Mouse (Mus musculus) midbrain, embryonic 16.5 days (tissue): Measurements from ENCODE around the gene Ugt1a5. TPM values are rescaled to one million over a fixed set of nuclear protein-coding genes. Genes with fewer than 3 reads are reported as not detected.

Source experiments
- ATAC-seq: fragments of 200-750 bp; cut with Nextera tagmentation; 2 replicates; pipeline ENCODE4 v1.8.0; 2017; ENCODE audit warnings: moderate TSS enrichment
- H3K27ac ChIP-seq: fragments of 300-500 bp; sonication (generic); 2 replicates; pipeline ENCODE4 v1.5.1; 2014; ENCODE audit warnings: mild to moderate bottlenecking, low read length, mixed read lengths
- H3K27me3 ChIP-seq: fragments of 300-500 bp; sonication (generic); 2 replicates; pipeline ENCODE4 v1.6.1; 2014; ENCODE audit warnings: low read depth, low read length, mixed read lengths; ENCODE audit not compliant: control insufficient read depth, insufficient read depth
- H3K36me3 ChIP-seq: fragments of 300-500 bp; sonication (generic); 2 replicates; pipeline ENCODE4 v1.6.1; 2014; ENCODE audit warnings: mild to moderate bottlenecking, low read length, moderate library complexity, mixed read lengths; ENCODE audit not compliant: control insufficient read depth, insufficient read depth
- H3K4me1 ChIP-seq: fragments of 300-500 bp; sonication (generic); 2 replicates; pipeline ENCODE4 v1.6.1; 2014; ENCODE audit warnings: mild to moderate bottlenecking, low read length, mixed read lengths; ENCODE audit not compliant: control insufficient read depth, insufficient read depth
- H3K4me2 ChIP-seq: fragments of 300-500 bp; sonication (generic); 2 replicates; pipeline ENCODE4 v1.6.1; 2014; ENCODE audit warnings: mild to moderate bottlenecking, low read length, mixed read lengths
- H3K4me3 ChIP-seq: fragments of 300-500 bp; sonication (generic); 2 replicates; pipeline ENCODE4 v1.5.1; 2014; ENCODE audit warnings: low read depth, mild to moderate bottlenecking, low read length, moderate library complexity, mixed read lengths
- H3K9ac ChIP-seq: fragments of 300-500 bp; sonication (generic); 2 replicates; pipeline ENCODE4 v1.6.1; 2014; ENCODE audit warnings: low read depth, low read length, mixed read lengths
- H3K9me3 ChIP-seq: fragments of 300-500 bp; sonication (generic); replicated peaks from 2 replicates; pipeline ENCODE4 v1.6.1; 2014; ENCODE audit warnings: mild to moderate bottlenecking, low read length, mixed read lengths; ENCODE audit not compliant: control insufficient read depth, poor library complexity, severe bottlenecking
- WGBS: fragments of 180-500 bp; shearing (Covaris S2); extraction: QIAGEN DNeasy Blood & Tissue Kit; methylation state at CpG from one replicate; pipeline ENCODE4 v1.1.7; 2014; 5-methylcytosine and 5-hydroxymethylcytosine counted together
- polyA plus RNA-seq: library from polyadenylated mRNA; unstranded; fragments of >200 nt; fragmentation: Nextera tagmentation; extraction: Ambion mirVana; gene quantifications from 2 replicates; pipeline ENCODE4 v1.2.1, GENCODE M21; 2015

Gene Ugt1a5
- polyA plus RNA-seq, 1 experiment from 2014 or later, result not detected

DNA sequence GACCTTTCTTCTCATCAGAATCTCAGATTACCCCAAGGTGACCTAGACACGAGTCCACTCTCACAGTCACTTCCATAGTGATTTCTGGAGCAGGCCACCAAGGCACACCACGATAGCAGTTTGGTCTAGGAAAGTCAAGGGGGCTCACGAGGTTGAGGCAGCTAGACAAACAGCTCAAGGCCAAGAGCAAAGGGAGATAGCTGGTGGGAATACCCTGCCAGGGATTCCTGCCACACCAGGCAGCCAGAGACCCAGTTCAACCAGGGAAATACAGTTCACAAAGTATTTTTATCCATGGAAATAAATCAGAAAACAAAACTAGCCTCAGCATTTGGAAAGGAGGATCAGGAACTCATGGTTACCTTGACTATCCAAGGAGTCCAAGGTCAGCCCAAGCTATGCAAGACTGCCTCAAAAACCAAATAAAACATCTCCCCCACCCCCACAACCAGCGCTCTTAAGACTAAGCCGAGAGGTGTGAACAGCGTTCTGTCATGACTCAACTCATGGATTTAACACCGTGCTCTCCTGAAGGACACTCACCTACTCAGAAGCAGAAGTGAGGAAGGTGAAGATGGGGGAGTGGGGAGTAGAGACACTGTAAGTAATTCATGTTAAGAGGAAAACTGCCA, 98.5 kb downstream of the Ugt1a5 start:
- Histone ChIP-seq H3K36me3 (peaks cover 90% of the 10 kb centered on the region), H3K4me2 (no peak overlapping the region), H3K9me3 (no peaks in the 10 kb centered on the region), H3K4me1 (no peaks in the 10 kb centered on the region), H3K27ac (no peak overlapping the region), H3K9ac (no peak overlapping the region), H3K27me3 (no peaks in the 10 kb centered on the region), H3K4me3 (no peak overlapping the region)
- 92% methylated on average over 7 of the region's 7 CpGs for WGBS
- no peak for ATAC-seq

DNA sequence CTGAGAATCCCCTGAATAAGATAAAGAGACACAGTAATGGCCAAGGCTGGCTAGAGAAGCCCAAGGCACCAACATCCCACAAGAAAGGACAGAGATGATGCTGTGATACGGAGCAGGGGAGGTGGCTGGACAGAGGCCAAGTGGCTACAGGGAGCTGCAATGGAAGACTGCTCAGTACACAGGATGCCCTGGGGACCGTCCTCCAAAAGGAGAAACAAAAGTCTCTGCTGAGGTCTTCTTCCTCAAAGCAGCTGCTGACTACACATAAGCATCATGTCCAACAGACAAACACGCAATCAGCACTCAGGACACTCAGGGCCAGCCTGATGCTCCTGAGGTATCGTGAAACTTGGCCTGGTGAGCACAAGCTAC, 99.0 kb downstream of the Ugt1a5 start:
- Histone ChIP-seq H3K4me3 (no peak overlapping the region), H3K9ac (no peak overlapping the region), H3K36me3 (peaks cover 93% of the 10 kb centered on the region), H3K9me3 (no peaks in the 10 kb centered on the region), H3K4me2 (no peak overlapping the region), H3K4me1 (no peaks in the 10 kb centered on the region), H3K27ac (no peak overlapping the region), H3K27me3 (no peaks in the 10 kb centered on the region)
- WGBS, result 82% methylated on average over 4 of the region's 4 CpGs
- no peak for ATAC-seq

GRCm38 (mm10) chr1:88266123-88266522, 100.3 kb downstream of the Ugt1a5 start:
- Histone ChIP-seq H3K9me3 (no peaks in the 10 kb centered on the region), H3K9ac (no peak overlapping the region), H3K27me3 (no peaks in the 10 kb centered on the region), H3K4me2 (no peak overlapping the region), H3K4me3 (no peak overlapping the region), H3K27ac (no peak overlapping the region), H3K36me3 (peaks cover 88% of the 10 kb centered on the region), H3K4me1 (no peaks in the 10 kb centered on the region)
- ATAC-seq, result no peak
- WGBS, result 91% methylated on average over 13 of the region's 13 CpGs

DNA sequence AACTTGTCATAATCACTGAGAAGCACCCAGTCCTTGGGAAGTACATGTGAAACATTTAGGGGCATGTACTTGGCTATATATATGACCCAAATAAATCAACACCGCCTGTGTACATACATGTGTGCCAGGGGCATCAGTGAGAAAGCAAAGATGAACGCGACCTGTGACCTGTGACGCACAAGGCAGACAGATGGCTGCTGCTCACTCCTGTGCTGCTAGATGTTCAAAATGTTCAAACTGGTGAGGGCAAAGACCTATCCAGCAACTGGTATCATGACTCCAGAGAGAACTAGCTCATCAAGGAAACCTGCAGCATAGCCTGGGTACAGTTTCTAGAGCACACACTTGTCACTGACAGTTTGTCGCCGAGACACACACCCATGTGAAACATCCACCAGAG, 101.7 kb downstream of the Ugt1a5 start:
- H3K27ac ChIP-seq, result no peak overlapping the region
- H3K4me3 ChIP-seq, result no peak overlapping the region
- no peak overlapping the region for H3K4me2 ChIP-seq
- no peaks in the 10 kb centered on the region for H3K4me1 ChIP-seq
- H3K36me3 ChIP-seq, result peaks cover 78% of the 10 kb centered on the region
- no peaks in the 10 kb centered on the region for H3K9me3 ChIP-seq
- peak; percentile 1; the same call in 1 of the 2 replicates for ATAC-seq
- H3K27me3 ChIP-seq, result no peaks in the 10 kb centered on the region
- WGBS, result 95% methylated on average over 6 of the region's 6 CpGs
- no peak overlapping the region for H3K9ac ChIP-seq

DNA sequence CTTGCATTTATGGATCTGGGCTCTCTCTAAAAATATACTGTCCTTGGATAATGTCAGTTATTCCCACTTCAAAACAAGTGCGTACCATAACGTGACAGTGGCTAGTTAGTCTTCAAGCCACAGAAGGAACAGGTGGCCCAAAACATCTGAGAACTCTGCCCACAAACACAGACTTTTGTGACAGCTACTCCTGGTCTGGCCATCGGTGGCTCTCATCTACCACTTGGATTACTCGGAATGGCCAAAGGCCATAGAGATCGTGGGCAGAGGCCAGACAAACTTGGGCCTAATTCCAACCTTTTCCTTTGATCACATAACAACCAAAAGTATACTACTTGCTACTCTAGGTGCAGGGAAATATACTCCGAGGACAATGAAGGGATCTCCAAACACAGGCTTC, 102.3 kb downstream of the Ugt1a5 start:
- no peak overlapping the region for H3K4me2 ChIP-seq

More for the DNA sequence above, 102.3 kb downstream of the Ugt1a5 start:
- no peak for ATAC-seq
- no peaks in the 10 kb centered on the region for H3K4me1 ChIP-seq
- H3K9ac ChIP-seq, result no peak overlapping the region
- H3K27ac ChIP-seq, result no peak overlapping the region
- no peaks in the 10 kb centered on the region for H3K27me3 ChIP-seq
- no peaks in the 10 kb centered on the region for H3K9me3 ChIP-seq
- WGBS, result 86% methylated on average over 6 of the region's 6 CpGs
- peaks cover 76% of the 10 kb centered on the region for H3K36me3 ChIP-seq
- no peak overlapping the region for H3K4me3 ChIP-seq

Other genes starting within 250 kb of the Ugt1a5 start
- gene Usp40, start 157.5 kb upstream of the Ugt1a5 start, polyA plus RNA-seq, result 20.8 and 22.7 TPM in 2 replicates
- not detected in 2 replicates for gene Ugt1a10, start 110.6 kb upstream of the Ugt1a5 start, polyA plus RNA-seq
- not detected in 2 replicates for gene Ugt1a9, start 95.2 kb upstream of the Ugt1a5 start, polyA plus RNA-seq
- gene Ugt1a8, start 78.2 kb upstream of the Ugt1a5 start, polyA plus RNA-seq, result not detected in 2 replicates
- 0.94 and 1.1 TPM in 2 replicates for gene Ugt1a7c, start 71.0 kb upstream of the Ugt1a5 start, polyA plus RNA-seq
- 0.50 and 0.60 TPM in 2 replicates for gene Ugt1a6b, start 62.8 kb upstream of the Ugt1a5 start, polyA plus RNA-seq
- gene Ugt1a6a, start 31.2 kb upstream of the Ugt1a5 start, polyA plus RNA-seq, result 2.3 and 2.5 TPM in 2 replicates
- not detected in 2 replicates for gene Ugt1a2, start 34.6 kb downstream of the Ugt1a5 start, polyA plus RNA-seq
- 12.8 and 13.1 TPM in 2 replicates for gene Dnajb3, start 39.8 kb downstream of the Ugt1a5 start, polyA plus RNA-seq
- not detected in 2 replicates for gene Ugt1a1, start 45.9 kb downstream of the Ugt1a5 start, polyA plus RNA-seq
- gene Mroh2a, start 61.0 kb downstream of the Ugt1a5 start, polyA plus RNA-seq, result 0.75 and 0.92 TPM in 2 replicates
- gene Hjurp, start 111.6 kb downstream of the Ugt1a5 start, polyA plus RNA-seq, result 77.3 and 87.0 TPM in 2 replicates
- 0.11 and 0.17 TPM in 2 replicates for gene Trpm8, start 111.6 kb downstream of the Ugt1a5 start, polyA plus RNA-seq
- 0.74 and 1.8 TPM in 2 replicates for gene Spp2, start 240.9 kb downstream of the Ugt1a5 start, polyA plus RNA-seq